Mouse (Mus musculus) embryo, embryonic 11 days (tissue): ENCODE measurements around the gene Pla2g7.

Experiments
- DNase-seq: peaks from one replicate; pipeline ENCODE4 v3.0.0-alpha.2; 2015

The Pla2g7 gene

GRCm38 (mm10) chr17:43581012-43581467 is 13.1 kb downstream of the Pla2g7 start:
- DNase-seq = peak; percentile 59

DNA sequence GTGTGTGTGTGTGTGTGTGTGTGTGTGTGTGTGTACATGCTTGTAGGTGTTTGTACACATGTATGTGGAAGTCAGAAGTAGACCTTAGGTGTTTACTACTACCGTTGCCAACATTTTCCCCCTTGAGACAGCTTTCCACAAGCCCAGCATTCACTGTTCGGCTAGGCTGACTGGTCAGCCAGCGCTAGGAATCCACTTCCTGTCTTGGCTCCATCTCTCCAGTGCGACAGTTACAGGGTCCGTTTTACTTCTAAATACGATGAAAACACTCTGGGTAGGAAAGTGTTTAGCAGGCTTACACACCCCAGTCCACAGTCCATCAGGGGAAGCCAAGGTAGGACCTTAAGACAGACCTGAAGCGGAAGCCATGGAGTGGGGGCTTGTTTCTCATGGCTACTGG is 16.9 kb downstream of the Pla2g7 start:
- no peak for DNase-seq

DNA sequence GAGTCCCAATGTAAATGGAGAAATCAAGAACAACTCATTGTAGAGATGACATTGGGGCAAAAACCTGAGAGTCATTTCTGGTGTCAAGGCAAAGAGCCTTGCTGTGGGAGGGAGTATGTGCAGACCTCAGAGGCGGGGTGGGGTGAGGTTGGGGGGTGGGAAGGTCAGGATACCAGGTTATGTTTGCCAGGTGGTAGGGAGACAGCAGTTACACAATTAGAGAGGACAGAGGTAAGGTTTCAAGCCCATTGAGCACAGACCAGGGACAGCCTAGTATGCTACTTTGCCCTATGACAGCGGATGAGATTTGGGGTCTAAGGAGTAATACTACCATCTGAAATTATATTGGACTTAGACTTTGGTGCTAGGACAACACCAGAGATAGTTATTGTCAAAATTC is 19.4 kb downstream of the Pla2g7 start:
- DNase-seq = no peak

DNA sequence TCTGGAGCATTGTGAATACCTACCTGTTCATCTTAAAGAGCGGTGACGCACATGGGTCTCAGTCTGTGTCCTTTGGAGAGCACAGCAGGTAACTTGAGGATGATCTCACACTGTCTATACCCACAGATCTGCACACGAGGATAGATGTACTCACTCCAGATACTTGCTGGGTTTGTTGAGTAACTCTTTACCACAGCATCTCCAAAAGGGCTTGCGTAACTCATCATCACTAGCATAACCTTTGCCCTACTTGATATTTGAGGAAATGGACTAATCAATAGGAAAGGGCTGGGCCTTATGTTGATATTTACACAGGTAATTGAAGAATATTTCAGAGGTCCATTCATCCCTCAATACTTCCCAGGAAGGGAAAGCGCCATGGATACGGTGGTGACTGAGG is 21.9 kb downstream of the Pla2g7 start:
- DNase-seq = no peak

GRCm38 (mm10) chr17:43590531-43590930 is 22.6 kb downstream of the Pla2g7 start:
- no peak for DNase-seq

GRCm38 (mm10) chr17:43592296-43593291 is 24.7 kb downstream of the Pla2g7 start:
- DNase-seq = no peak

DNA sequence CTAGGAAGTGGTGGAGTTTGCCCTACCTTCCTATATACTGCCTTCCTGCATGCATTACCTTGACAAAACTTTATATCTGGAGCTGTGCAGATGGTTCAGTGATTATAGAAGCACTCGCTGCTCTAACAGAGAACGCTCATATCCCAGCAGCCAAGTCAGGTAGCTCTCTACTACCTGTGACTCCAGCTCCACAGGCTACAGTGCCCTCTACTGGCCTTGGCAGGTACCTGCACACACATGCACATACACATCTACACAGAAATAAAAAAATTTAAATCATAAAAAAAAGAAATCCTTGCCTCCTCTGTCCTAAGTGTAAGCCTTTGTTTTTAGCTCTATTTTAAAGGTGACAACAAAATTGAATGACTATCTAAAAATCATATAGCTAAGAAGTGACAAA is 29.8 kb downstream of the Pla2g7 start:
- no peak for DNase-seq

DNA sequence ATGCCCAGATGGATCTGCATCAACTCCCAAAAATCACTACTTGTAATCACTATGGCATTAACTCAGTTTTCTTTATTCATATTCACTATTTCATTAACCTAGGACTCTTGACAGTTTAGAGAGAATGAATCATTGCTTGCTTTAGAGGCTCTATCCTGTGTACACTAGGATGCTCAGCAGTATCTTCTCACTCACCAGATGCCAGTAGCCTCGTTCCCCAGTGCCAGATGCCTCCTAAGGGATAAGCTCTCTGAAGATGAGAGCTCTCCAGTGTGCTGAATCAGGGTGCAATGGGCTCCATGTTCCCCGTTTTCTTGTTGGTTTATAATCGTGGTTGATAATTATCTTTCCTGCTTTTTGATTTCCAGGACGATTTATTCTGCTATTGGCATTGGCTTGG is 30.8 kb downstream of the Pla2g7 start:
- no peak for DNase-seq

GRCm38 (mm10) chr17:43606704-43607103 is 38.8 kb downstream of the Pla2g7 start:
- peak; percentile 76 for DNase-seq

DNA sequence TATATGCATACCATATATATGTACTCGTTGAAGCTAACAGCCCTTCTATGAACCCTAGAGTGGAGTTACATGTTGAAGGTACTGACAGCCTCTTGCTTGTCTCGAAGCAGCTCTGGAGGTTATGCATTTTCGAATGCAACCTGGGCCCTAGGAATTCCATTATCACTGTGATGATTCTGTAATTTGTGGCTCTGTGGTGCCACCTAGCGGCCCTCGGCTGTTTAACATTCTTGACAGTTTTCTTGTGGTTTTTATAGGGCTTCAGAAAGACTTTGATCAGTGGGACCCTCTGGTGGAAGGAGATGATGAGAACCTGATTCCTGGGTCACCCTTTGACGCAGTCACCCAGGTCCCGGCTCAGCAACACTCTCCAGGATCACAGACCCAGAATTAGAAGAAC is 43.7 kb downstream of the Pla2g7 start:
- peak; percentile 88 for DNase-seq

GRCm38 (mm10) chr17:43612221-43612620 is 44.3 kb downstream of the Pla2g7 start:
- no peak for DNase-seq

GRCm38 (mm10) chr17:43619156-43619555 is 51.3 kb downstream of the Pla2g7 start:
- no peak for DNase-seq

DNA sequence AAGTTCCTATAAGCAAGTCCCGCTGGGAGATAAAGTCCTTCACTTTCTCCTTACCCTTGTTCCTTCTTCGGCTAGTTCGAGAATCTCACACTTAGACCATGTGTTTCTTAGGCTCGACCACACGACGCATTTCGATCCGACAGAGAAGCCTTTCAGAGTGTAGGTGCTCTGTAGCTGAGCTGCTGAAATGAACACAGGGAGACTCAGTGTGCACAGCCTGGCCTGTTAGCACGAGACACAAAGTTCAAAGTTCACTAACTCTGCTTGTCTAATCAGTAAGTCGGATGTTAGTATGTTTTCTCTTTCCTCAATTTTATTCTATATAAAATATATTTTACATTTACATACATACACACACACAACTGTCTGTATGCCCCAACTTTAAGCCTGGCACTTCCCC is 54.2 kb downstream of the Pla2g7 start:
- no peak for DNase-seq

GRCm38 (mm10) chr17:43628246-43628645 is 60.3 kb downstream of the Pla2g7 start:
- no peak for DNase-seq

DNA sequence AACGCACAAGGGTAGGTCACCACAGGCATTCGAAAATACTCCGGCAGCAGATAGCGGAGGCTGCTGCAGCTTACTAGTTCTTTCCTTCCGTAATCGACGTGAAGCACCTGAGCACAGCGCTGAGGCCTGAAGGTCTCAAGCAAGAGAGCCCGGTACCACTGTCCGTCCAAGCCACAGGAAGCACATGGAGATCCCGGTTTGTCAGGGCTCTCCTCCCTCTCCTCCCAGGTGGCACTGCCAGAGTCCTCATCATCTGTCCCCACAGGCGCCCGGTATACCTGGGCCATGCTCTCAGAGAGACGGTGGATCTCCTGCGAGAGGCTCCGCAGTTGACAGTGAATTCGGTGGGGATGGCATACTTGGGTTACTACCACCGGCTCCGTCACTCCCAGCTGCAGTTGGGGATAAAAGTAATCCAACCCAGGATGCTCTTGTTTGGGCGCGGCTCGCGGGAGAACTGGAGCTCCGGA is 61.2 kb downstream of the Pla2g7 start:
- no peak for DNase-seq

DNA sequence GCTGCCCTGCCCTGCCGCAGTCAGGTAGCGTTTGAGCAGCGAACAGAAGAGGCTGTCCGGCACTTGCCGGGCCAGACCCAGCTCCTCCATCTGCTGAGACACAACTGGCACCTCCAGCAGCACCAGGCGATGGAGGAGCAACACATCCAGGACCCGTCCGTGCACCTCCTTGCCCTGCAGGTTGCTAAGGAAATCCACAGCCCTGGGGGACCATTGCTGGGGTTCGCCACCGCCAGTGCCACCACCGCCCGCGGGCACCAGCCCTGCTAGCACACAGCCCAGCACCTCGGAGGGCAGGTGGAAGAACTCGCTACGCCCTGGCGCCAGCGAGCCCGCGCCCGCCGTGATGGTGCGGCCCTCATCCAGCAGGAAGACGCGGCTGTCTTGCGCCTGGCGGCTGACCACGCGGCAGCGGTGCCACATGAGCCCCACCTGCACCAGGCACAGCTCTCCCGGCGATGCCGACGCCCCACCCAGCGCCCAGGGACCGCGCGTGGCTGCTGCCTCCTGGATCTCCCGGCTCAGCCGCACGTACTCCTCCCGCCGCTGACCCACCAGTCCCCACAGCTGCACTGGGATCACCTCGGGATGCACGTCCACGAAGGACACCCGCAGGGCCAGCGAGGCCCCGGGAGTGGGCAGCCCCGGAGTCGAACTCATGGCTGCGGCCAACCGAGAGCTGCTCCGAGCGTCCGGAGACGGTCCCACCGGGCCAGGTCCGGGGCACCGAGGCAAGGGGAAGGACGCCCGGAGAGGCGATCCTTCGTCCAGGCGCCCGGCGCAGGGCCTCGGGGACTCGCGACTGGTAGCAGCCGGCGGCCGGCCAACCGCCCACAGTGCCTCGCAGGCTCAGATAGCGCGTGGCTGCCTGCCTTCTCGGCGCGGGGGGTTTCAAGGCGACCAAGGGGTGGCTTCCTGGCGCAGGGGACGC is 61.9 kb downstream of the Pla2g7 start, which contains the start of gene Tdrd6:
Gene Tdrd6 (minus strand): TSS at position 804 of the 931 bp plus-strand sequence.
- DNase-seq = peak; percentile 49

DNA sequence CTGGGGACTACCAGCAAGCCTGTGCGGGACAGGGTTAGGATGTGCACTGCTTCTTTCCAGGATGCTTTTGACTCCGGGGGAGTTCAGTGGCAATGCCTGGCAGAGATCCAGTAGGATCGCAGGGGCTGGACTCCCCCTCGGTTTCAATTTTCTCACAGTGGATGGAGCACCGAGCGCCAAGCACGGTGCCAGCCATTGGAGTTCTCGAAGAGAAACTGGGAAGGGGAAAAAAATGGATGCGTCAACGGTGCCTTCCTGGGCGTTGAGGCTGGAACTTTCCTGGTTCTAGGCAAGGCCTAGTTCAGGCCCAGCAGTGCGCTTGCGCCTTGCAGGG is 62.5 kb downstream of the Pla2g7 start:
- DNase-seq = no peak

- no peak for DNase-seq
These were observed 69.2 kb downstream of the Pla2g7 start for GRCm38 (mm10) chr17:43637146-43637545.

- DNase-seq = no peak
These were observed 72.9 kb downstream of the Pla2g7 start for GRCm38 (mm10) chr17:43640825-43641224.

GRCm38 (mm10) chr17:43643191-43643590 is 75.3 kb downstream of the Pla2g7 start:
- no peak for DNase-seq

DNA sequence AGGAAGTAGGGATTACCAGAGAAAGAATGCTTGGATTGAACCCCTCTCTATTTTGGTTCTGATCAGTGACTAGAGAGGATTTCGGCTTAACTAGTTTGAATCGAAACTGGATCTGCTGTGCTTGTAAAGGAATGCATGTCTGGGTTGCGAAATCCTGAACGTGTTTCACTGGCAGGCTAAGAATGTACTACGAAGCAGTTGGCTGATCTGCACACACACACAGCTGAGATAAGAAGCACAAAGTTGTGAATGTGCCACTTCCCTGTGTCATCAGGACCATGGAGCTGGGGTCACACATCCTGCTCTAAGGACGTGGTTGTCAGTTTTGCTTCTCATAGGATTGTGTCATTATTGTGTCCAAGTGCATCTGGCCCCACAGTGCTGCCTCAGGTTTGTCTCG is 76.5 kb downstream of the Pla2g7 start:
- no peak for DNase-seq

DNA sequence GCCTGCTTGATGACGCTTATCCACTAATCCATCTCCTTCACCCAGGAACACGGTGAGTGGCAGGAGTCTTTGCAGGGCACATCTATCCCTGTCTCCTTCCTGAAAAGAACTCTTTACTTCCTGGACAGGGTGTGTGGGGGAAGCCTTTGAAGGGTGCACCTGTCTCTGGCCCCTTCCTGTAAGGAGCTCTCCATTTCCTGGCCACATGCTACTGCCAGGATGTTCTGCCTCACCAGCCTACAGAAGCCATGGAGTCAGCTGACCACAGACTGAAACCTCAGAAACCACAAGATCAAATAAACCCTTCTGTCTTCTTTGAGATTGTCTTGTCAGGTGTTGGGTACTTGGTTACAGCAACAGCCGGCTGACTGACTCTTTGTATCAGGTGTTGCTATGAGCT is 77.2 kb downstream of the Pla2g7 start:
- DNase-seq = no peak

DNA sequence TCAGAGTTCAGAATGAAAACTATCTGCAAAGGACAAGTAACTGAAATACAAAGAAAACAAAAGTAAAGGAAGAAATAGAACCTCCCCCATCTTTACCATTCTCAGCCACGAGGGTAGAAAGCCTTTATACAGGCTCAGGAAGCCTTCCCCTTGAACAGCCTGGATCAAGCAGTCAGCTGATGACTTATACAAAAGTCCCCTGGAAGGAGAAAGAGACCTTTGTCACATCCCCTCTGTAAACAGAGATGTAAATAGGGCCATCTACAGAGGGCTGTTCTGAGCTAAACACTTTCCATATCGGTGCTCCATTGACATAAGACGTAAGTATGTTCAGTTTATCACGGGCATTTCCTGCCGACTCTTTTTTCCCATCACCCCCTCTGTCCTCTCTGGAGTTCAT is 79.0 kb downstream of the Pla2g7 start:
- no peak for DNase-seq
